Mouse (Mus musculus): ENCODE measurements around the gene Irf2bp2.
A peak's percentile ranks its signal among the peaks of the same experiment; 100 is the strongest.

The Irf2bp2 gene

DNA sequence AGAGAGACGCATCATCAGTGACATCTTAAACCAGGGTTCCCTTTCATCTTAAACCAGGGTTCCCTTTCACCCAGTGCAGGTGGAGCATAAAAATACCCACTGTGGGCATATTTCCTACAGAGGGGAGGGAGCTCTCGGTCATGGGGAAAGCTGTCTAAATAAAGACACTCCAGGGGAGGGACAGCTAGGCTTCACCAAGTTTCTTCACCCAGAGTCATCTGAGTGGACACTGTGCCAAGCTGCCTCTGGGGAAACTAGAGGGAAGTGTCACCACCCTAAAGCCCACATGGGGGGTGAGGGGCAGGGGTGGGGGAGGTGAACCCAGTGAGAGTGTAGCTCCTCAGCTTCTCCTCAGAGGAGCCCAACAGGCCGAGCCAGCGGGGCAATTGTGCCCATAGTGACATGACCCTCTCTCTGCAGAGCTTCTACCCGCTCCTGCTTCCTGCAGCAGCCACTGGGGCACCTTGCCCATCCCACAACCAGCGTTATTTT, 27.8 kb downstream of the Irf2bp2 start:
- peak; percentile 60 to 66 for DNase-seq

DNA sequence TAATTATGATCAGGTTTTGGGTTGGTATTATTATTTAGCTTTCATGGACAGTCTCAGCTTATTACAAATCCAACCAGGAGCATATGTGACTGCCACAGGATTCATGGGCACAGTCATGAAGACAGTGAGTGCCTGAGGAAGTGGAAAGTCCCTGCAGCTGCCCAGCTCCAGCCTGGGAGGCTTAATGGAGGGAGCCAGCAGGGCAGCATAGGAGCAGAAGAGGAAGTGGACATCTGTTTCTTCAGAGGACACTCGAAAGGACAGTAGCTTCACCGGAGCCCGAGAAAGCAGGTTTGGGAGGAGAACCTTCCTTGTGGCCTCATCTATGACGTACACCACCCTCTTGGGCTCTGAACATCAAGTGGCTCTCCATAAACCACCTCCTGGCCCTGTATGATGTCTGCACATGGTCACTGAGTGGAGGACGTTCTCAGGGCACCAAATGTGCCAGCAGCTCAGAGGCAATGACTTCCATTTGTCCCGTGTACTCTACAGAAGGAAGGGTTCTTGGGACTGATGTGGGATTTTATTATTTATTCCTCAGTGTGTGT, 28.5 kb downstream of the Irf2bp2 start:
- peak in 1 of 2 experiments; percentile 35 for DNase-seq

DNA sequence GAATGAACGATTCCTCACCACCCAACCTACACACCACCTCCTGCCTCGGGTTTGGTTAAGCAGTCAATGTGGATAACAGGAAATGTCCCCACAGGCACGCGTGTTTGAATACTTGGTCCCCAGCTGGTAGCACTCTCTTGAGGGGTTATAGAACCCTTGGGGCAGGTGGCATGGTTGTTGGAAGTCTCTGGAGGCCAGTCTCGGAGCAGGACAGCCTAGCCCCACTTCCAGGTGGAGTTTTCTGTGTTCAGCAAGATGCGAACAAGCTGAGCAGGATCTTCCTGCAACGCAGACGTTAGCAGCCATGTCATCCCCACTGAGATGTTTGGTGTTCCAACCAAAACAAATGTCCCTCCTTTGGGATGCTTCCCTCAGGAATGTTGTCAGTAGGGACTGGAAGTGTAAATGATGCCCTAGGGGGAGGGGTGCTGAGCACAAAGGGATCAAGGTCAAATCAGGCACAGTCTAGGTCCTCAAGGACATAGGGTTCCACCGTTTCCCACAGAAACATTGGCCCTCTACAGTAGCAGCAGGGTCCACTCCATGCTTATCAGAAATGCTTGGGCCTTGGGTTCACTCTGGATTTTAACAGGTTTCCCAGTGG, 29.1 kb downstream of the Irf2bp2 start:
- no peak for DNase-seq

DNA sequence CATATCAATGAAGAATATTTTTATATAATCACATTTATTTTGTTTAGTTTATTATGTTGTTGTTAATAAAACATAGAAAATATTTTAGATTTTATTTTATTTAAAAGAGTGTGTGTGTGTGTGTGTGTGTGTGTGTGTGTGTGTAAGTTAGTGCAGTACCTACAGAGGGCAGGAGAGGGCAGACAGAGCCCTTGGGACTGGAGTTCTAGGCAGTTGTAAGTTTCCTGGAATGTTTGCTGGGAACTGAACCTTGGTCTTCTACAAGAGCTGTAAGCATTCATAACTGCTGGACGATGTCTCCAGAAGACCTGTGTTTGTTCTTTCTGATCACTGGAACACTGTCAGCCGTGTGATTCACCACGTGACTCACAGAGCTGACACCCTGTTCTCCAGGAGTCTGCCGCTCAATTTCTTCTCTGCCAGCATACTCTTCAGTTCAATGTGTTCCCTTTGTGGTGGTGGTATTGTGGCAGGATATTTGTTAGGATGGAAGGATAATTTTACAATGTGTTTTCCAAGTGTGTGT, 32.4 kb downstream of the Irf2bp2 start:
- no peak for DNase-seq

DNA sequence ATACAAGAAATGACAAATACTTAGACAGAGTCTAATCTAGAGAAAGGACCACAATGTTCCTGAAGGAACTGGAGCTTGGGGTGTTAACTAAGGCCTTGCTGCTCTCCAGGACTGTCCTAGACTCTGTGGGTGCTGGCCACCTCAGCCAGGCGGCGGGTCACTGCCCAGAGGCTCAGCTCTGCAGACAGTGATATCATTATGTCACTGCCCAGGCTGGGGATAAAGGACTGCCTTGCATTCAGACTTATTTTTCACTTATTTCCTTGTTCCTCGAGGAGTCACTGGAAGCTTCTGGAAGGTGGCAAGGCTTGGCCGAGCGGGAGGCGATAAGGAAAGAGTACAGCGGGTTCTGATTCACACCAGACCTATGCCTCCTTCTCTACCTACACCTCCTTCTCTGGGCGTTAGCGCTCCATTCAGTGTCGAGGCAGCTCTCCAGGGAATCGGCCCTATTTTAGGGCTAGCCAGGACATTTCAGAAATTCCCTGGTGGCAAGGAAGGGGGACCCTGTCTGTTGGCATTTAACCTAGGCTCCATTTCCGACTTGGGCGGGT, 35.3 kb downstream of the Irf2bp2 start:
- no peak for DNase-seq

DNA sequence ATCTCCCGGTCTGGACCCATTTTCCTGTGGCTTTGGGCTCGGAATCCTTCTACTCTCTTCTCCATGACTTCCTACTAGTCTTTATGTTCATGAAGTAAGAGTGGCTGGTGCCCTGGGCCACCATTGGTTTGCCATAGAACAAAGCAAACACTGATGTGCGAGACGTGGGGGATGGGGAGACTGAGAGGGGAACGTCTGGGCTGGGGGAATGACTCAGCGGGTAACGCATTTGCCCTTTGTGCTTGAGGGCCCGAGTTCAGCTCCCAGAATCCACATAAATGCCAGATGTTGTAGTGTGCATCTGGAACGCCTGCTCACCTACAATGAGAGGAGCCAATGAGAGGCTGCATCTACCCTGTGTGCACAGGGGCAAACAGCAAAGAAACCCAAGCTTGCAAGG, 36.4 kb downstream of the Irf2bp2 start:
- peak in 1 of 2 experiments; percentile 24 for DNase-seq

DNA sequence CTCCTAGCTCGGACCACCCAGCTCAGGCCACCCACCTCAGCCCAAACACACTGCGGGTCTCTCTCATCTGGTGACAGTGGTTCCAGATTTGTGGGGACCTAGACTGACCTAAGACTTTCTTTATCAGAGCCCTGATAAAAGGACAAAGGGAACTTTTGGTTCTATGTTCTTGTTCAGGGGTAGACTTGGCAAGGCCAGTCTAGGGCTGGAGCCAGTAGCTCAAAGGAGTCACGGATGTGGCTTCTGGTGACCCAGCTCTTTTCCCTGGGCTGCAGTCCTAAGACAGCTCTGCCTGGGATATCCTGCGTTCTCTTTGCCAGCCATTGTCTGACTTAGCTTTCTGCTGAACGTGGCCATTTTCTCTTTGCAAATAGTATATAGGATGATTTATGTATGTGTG, 37.1 kb downstream of the Irf2bp2 start:
- no peak for DNase-seq

DNA sequence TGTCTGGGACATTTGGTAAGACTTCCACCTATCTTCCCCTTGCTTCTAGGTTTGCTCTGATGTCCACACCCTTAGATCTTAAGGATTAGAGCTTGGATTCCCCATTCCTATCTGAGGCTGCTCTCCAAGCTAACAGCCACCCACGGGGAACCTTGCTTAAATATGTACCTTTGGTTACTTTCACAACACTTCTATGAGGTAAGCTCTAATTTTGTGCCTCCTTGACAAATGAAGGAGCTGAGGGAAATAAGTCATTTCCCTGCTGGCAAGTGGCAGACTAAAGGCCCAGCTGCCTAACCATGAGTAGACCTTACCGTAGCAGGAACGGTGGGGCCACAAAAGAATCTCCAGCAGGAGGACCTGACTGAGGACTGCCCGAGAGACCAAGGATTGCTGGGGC, 39.0 kb downstream of the Irf2bp2 start:
- peak; percentile 27 to 49 for DNase-seq

DNA sequence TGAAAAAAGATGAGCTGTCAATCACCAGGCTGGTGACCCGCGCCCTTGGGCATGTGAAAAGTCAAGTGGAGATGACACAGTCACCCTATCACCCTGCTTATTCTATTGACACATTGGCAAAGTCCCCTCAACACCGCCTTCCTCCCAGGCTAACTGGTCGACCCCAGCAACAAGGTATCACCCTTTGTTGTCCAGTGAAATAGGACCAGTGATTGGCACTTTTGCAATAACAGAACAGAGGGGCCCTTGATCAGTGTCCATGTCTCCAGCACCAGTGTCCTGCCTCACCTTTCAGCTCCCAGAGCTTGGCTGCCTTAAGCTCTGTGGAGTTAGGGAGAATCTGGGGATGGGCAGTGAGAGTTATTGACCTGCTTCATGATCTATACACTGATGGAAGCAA, 41.9 kb downstream of the Irf2bp2 start:
- no peak for DNase-seq

DNA sequence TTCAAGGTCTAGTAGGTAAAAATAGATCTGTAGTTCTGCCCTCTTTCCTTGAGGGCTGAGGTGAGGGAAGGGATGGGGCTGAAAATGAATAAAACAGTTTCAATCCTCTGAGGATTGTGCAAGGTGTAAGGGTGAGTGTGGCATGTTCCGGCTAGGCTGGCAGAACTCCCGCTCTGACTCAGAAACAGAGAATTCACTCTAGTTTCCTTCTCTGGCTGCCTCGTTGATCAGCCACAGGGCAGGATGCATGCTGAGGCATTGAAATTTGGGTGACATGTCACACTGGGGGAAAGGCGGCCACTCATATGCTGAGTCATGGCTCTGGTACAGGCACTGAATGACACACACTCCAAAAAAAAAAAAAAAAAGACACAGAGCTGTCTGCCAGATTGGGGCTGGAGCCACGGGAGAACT, 42.8 kb downstream of the Irf2bp2 start:
- peak; percentile 84 to 88 for DNase-seq

DNA sequence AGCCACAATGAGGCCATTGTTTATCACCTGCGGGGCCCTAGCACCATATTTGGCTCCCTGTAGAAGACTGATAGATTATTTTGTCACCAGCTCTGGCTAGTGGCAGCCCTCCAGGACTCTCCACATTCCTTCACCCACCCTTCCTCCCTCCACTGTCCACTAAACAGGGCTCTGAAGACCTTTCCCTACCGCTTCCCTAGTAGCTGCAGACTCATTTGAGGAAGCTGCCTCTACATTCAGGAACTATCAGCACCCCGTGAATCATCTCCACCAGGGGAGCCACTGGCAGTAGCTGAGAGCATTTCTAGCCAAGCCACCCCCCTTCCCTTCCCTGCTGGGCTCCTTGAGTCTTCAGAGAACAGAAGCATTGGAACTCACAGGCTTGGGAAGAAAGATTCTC, 45.9 kb downstream of the Irf2bp2 start:
- peak; percentile 56 to 64 for DNase-seq

DNA sequence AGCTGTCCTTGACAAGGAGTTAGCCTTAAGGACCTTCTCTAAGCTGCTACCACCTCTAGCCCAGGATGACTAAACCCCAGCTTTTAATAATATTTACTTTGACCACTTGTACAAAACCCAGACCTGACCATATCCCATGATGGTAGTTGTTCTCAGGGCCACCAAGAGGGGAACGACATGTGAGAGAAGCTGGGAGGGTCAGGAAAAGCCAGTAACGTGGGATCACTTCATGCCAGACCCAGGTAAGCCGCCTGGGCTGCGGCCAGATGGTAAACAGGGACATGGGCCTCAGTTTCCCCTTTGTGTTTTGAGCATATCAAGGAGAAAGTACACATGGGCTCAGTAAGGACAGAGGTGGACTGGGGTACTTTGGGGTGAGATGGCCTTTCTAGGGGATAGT, 46.4 kb downstream of the Irf2bp2 start:
- no peak for DNase-seq

DNA sequence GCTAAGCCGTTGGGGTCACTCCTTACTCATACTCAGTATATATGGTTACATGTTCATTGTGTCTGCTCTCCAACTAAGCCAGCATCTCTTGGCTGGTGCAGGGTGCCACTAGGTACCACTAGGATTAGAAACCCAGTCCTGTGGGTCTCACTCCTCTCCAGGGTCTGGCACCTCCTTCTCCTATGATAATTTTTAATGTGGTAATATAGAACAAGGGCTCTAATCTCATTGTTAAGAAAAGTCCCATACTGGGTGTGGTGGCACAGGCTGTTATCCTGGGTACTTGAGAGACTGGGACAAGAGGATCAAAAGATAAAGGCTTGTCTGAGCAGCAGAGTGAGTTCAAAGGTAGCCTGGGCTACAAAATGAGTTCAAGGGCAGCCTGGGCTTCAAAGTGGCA, 47.3 kb downstream of the Irf2bp2 start:
- no peak for DNase-seq

DNA sequence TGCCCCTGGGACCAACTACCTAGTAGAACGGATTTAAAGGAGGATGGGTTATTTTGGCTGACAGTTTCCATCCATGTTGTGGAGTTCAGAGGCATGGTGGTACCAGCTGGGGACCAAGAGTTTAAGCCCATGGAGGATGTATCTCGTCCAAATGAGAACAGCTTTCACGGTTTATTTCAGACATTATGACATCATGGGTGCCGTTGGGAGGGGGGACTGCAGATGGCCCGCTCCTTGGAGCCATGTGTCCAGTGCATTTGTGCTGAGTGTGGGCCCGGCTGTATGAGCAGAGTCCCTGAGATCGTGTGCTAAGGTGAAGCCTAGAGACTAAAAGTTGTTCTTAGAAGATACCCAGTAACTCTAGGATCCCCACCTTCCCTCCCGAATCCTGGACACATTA, 50.4 kb downstream of the Irf2bp2 start:
- DNase-seq: no peak

DNA sequence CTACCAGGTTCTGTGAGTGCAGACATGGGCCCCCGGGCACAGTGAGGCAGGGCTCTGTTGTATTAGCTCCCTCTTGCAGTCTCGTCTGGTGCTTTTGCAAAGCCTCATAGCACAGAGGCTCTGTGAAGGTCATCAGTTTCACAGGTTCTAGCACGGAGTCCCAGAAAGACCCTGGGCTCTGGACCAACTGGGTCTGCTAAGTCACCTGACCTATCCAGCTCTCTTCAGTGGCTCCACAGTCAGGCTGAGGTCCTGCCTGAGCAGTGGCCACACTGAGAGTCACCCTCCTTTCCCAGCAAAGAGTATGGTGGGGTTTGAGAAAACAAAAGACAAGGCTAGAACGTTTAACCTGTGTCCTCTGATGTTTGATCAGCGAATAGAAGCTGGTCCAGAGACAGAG, 51.0 kb downstream of the Irf2bp2 start:
- DNase-seq: no peak

DNA sequence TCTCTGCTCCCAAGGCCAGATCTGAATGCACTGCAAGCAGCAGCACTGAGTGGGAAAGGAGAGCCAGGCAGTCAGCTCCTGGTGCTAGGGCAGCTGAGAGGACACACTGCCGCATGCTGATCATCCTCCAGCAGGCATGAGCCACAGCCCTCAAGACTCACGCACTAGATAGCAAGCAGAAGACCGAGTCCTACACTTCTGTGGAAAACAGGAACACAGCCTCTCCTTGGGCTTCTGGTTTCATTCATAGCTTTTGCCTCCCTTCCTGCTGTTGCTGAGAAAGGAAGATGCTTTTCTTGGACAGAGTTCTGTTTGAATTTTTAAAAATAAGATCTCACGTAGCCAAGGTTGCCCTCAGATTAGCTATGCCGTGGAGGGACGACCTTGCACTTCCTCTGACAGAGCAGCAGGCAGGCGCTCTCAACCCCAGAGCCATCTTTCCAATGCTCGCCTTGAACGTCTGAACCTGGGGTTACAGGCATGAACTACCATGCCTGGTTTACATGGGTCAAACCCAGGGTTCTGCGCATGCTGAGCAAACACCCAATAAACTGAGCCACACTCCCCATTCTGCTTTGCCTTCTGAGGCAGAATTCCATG, 51.6 kb downstream of the Irf2bp2 start:
- DNase-seq: no peak

DNA sequence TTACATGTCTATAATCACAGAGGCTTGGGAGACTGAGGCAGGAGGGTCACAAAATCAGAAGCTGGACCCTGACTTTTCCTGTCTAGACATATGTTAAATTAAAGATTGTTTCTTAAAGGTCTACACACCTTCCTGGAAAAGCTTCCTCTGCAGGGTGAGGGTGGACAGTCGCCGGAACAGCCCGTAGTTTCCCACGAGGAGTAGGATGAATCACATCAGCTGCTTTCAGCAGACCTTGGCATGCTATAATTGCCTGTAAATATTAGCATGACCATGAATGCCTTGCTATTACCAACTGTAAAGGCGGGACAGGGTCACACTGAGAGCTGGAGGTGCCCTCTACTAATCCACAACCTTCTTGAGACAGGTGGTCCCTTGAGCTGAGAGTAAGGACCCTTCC, 53.5 kb downstream of the Irf2bp2 start:
- DNase-seq: no peak

DNA sequence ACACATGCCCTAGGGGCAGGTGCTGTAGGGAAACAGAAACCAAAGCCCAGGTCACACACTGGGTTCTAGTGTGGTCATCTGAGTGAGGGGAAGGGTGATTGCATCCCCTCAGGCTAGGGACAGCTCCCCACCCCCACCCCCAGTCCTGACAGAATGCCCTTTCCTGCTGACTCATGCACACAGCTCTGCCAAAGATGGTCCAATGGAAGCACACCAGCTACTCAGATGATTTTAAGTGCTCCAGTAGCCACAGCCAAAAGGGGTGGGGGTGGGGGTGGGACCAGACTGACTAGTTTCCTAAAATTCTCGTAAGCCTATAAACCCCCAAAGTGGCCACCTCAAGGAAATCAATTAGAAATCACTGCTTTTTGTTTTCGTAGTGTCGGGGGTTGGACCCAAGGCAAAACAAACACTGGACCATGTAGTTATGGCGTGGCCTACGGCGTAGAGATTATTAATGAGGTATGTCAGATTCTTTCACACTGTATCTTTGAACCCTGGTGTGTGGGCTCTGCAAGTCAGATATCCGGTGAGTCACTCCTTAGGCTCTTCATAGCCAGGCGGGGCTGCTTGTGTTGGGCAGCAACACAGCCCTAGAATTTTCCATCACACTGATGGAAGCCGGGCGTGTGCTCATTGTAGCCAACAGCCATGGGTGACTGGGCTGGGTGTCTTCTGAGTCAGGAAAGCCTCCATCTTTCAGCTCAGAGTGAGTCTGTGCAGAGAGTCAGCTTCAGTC, 54.3 kb downstream of the Irf2bp2 start:
- peak; percentile 67 to 72 for DNase-seq

DNA sequence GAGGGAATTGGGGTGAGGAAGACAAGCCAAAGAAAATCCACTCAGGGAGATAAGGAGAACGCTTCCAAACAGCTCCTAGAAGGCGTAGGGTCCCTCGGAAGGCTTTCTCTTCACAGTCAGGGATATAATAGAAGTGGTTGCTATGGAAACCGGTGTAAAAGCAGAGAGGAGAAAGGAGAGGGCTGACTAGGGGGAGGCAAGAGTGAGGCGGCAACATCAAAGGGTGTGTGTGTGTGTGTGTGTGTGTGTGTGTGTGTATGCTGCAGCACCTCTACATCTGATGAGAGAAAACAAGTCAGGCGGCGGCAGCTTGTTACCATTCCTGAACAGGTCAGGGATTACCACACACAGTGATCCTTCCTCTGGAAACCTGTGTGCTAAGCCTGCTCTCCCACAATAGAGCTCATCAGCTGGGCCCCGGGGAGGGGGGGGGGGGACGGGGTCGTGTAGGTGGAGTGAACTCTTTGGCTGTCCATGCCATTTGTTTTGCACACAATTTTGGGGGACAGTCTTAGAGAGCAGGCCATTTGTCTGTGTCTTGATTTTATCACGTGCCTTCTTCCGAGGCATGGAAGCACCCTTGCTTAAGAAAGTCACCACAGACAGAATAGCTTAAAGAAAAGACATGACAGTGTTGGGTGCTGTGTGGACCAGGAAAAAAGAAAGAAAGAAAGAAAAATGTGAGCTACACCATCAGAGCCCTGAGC, 55.0 kb downstream of the Irf2bp2 start:
- no peak for DNase-seq
